Mouse (Mus musculus) olfactory bulb, adult 2 months (tissue): ENCODE measurements around the gene H2-DMb1.

Experiments used
- CTCF ChIP-seq: fragments of 200-500 bp; IDR thresholded peaks from 2 replicates; pipeline ENCODE4 v1.5.1; 2012; ENCODE audit warnings: low read depth, mild to moderate bottlenecking, low read length, moderate library complexity; ENCODE audit not compliant: insufficient read depth
- POLR2A ChIP-seq: fragments of 200-500 bp; IDR thresholded peaks from 2 replicates; pipeline ENCODE4 v1.6.1; 2012; ENCODE audit warnings: mild to moderate bottlenecking, low read depth, low read length, moderate library complexity; ENCODE audit not compliant: insufficient read depth

GRCm38 (mm10) chr17:34183564-34184219 is 30.8 kb downstream of the H2-DMb1 start:
- TF ChIP-seq CTCF (no peak), POLR2A (no peak)
